Mouse (Mus musculus) lung, postnatal 0 days (tissue): ENCODE results near the gene Ctsa.

ENCODE experiments used
- CTCF ChIP-seq: IDR thresholded peaks from 2 replicates; pipeline ENCODE4 v1.5.1; 2016; ENCODE audit warnings: antibody characterized with exemption, mild to moderate bottlenecking
- EP300 ChIP-seq: IDR thresholded peaks from 2 replicates; pipeline ENCODE4 v1.6.1; 2016; ENCODE audit warnings: antibody characterized with exemption, mild to moderate bottlenecking, control low read depth

DNA sequence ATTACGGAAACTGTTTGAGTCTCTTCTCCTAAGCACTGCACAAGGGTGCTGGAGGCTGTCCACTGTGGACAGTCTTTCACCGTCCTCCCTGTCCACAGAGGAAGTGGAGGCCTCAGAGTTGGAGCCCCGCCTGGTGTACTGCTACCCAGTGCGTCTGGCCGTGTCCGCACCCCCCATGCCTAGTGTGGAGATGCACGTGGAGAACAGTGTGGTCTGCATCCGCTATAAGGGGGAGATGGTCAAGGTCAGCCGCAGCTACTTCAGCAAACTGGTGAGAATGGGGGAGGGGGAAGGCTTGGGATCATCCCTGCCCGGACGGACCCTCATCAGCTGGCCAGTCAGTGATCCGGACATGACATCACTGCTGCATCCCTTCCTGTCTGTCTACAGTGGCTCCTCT, 56.3 kb downstream of the Ctsa start:
- TF ChIP-seq CTCF, result no peak
- TF ChIP-seq EP300, result no peak
